Mouse (Mus musculus) adrenal gland, adult 18-20 months (tissue): ENCODE data around the gene G6pc. TPM values are rescaled to one million over a fixed set of nuclear protein-coding genes. Genes with fewer than 3 reads are reported as not detected.

Experiments
- DNase-seq, 2 experiments: peaks; one replicate each; pipeline ENCODE4 v3.0.0; 2021 to 2022; ENCODE audit warnings: low spot score in 2 of 2
- microRNA-seq, 2 experiments: library from miRNA; unstranded; fragments of <30 nt; microRNA quantifications; one replicate each; pipeline ENCODE4 v1.2.0; 2021; ENCODE audit warnings: borderline number of aligned reads in 2 of 2
- total RNA-seq, 2 experiments: library from RNA; stranded (reverse); gene quantifications; 1 replicate in 1 of 2; 2 replicates in 1 of 2; pipeline ENCODE4 v1.2.3; 2021

Gene G6pc
- total RNA-seq, 2 experiments from 2014 or later, result 13.0 to 27.5 TPM

- DNase-seq, result peak; percentile 99
Measured at GRCm38 (mm10) chr11:101424925-101425813, 57.8 kb downstream of the G6pc start, which contains the start of the genes Rundc1 and Ptges3l. Gene Rundc1, plus strand, starts transcription at chr11:101425085. Gene Ptges3l, minus strand, starts transcription at chr11:101425333.

DNA sequence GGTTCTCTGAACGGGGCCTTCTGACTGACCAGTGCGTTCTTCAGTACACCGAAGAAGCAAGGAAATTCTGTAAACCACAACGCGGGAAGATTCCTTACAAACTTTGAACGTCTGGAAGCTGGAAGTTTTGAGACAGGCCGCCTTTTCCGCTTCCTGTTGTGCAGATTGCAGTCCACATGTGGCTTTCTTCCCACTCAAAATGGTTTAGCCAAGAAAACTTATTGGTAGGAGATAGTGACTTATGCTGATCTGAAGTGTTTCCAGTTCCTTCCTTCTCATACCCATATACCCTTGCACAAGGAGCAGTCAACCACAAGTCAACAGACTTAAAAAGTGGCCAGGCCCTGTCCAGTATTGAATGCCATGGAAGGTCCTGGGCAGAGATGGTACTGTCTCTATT is 58.8 kb downstream of the G6pc start:
- DNase-seq, result no peak

Small RNAs within 50 kb of the gene (microRNA-seq; reads per million reads assigned to microRNA genes)
- gene Gm25593, result 0 reads per million in 2 experiments
- gene Mir6929, result 0 to 2.8 reads per million in 2 experiments

Other genes starting within 250 kb of the G6pc start
- 10 to 100 TPM; 50.3 to 57.4 TPM for gene Retreg3, start 247.7 kb upstream of the G6pc start, total RNA-seq
- gene Tubg1, start 247.6 kb upstream of the G6pc start, total RNA-seq, result 10 to 100 TPM; 32.9 to 37.0 TPM
- gene Tubg2, start 211.7 kb upstream of the G6pc start, total RNA-seq, result 1 to 10 TPM; 5.9 to 6.4 TPM
- 1 to 10 TPM; 6.4 to 7.3 TPM for gene Cntnap1, start 197.0 kb upstream of the G6pc start, total RNA-seq
- 10 to 100 TPM; 24.3 to 25.6 TPM for gene Plekhh3, start 196.2 kb upstream of the G6pc start, total RNA-seq
- under 1 TPM in 1 of 2 experiments, not detected in 1; 0.51 TPM for gene Ccr10, start 192.1 kb upstream of the G6pc start, total RNA-seq
- 10 to 100 TPM; 29.5 to 35.6 TPM for gene Ezh1, start 141.1 kb upstream of the G6pc start, total RNA-seq
- gene Ramp2, start 121.5 kb upstream of the G6pc start, total RNA-seq, result 10 to 100 TPM; 38.3 to 41.4 TPM
- gene Vps25, start 113.9 kb upstream of the G6pc start, total RNA-seq, result 100 to 1,000 TPM in 1 of 2 experiments, 10 to 100 TPM in 1; 89.3 to 113 TPM
- gene Wnk4, start 107.0 kb upstream of the G6pc start, total RNA-seq, result 1 to 10 TPM; 4.1 to 4.6 TPM
- gene Cntd1, start 88.5 kb upstream of the G6pc start, total RNA-seq, result under 1 TPM; 0.33 to 0.99 TPM
- gene Coa3, start 88.4 kb upstream of the G6pc start, total RNA-seq, result 10 to 100 TPM; 79.9 to 86.3 TPM
- 100 to 1,000 TPM; 151 to 161 TPM for gene Becn1, start 65.3 kb upstream of the G6pc start, total RNA-seq
- 100 to 1,000 TPM; 139 to 164 TPM for gene Psme3, start 51.3 kb upstream of the G6pc start, total RNA-seq
- gene Aoc2, start 42.5 kb upstream of the G6pc start, total RNA-seq, result 1 to 10 TPM; 6.0 to 7.0 TPM
- 100 to 1,000 TPM in 1 of 2 experiments, 10 to 100 TPM in 1; 40.0 to 124 TPM for gene Aoc3, start 37.0 kb upstream of the G6pc start, total RNA-seq
- gene Aarsd1, start 50.1 kb downstream of the G6pc start, total RNA-seq, result 10 to 100 TPM; 29.1 to 38.1 TPM
- 1 to 10 TPM; 2.7 to 4.7 TPM for gene Gm27029, start 57.2 kb downstream of the G6pc start, total RNA-seq
- gene Rundc1, start 57.5 kb downstream of the G6pc start, total RNA-seq, result 10 to 100 TPM; 28.2 TPM
- gene Ptges3l, start 57.8 kb downstream of the G6pc start, total RNA-seq, result 1 to 10 TPM; 6.1 TPM
- 10 to 100 TPM; 68.8 to 83.9 TPM for gene Rpl27, start 74.7 kb downstream of the G6pc start, total RNA-seq
- 10 to 100 TPM; 30.0 to 38.8 TPM for gene Ifi35, start 80.8 kb downstream of the G6pc start, total RNA-seq
- 10 to 100 TPM in 1 of 2 experiments, 1 to 10 TPM in 1; 9.8 to 14.9 TPM for gene Rnd2, start 97.4 kb downstream of the G6pc start, total RNA-seq
- gene Vat1, start 98.7 kb downstream of the G6pc start, total RNA-seq, result 100 to 1,000 TPM; 126 TPM
- under 1 TPM; 0.80 to 0.96 TPM for gene Brca1, start 184.4 kb downstream of the G6pc start, total RNA-seq
- 100 to 1,000 TPM; 128 to 165 TPM for gene Nbr1, start 184.6 kb downstream of the G6pc start, total RNA-seq
- 10 to 100 TPM; 13.9 to 26.8 TPM for gene Tmem106a, start 214.7 kb downstream of the G6pc start, total RNA-seq
- not detected for gene Gm11634, start 231.7 kb downstream of the G6pc start, total RNA-seq